Mouse (Mus musculus): ENCODE data around the gene Prmt1.

DNA sequence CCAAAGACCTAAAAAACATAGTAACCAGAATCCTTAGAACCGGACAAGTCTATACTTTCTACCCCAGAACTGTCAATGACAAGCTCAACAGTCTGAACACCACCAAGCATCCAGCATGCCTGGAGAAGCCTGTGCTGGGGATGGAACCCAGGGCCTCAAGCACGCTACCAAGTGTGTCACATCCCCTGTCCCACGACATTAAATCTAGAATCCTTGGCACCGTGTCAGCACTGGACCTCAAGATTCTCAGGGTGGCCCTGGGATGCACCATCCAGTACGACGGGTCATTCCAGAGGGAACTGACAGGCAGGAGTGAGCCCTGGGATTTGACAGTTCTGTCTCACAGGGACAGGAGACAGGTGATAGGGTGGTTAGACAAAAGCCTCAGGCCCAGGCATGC lies 43.6 kb upstream of the Prmt1 start:
- no peak for TF ChIP-seq CTCF (IDR thresholded peaks at IDR 0.05; ENCODE audit: extremely low read depth, insufficient read depth, low read length)
- no peak for TF ChIP-seq POLR2A (IDR thresholded peaks at IDR 0.05; ENCODE audit: extremely low read depth, insufficient read depth, low read length)
